Mouse (Mus musculus) retina, postnatal 1 day (tissue): ENCODE measurements around the gene Ldlr.

ENCODE experiments used
- DNase-seq: peaks from one replicate; pipeline ENCODE4 v3.0.0-alpha.2; 2012

Ldlr gene

DNA sequence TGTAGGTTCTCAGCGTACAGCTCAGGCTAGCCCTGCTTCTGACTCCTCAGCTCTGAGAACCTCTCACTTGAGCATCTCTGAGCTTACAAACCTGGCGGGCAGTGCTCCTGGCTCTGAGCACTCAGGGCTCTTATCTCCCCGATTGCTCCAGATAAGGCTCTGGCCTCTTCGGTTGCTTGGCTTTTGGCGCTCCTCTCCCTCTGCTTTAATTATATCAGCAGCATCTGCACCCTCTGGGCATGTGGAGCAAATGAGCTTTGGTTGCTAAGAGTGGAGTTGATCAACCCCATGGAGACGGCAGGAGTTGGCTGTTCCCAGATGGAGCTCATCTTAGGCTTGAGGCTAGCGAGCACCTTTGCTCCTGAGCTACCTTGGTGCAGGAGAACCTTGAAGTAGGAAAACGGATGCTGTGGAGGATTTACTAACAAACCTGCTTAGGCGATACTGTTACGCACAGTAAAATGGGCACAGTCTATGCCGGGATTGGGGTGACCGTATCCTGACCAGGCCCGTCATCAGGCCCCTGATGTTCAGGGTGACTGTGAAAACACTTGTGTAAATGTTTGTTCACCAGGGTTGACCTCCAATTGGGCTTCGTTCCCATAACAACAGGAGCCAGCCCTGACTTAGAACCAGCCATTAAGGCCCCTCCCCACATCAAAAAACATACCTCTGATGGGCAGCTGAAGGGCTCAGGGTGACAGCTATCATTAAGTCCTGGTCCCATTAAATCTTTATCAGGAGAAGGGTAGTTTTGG, 3.1 kb downstream of the Ldlr start:
- DNase-seq: peak; percentile 36

DNA sequence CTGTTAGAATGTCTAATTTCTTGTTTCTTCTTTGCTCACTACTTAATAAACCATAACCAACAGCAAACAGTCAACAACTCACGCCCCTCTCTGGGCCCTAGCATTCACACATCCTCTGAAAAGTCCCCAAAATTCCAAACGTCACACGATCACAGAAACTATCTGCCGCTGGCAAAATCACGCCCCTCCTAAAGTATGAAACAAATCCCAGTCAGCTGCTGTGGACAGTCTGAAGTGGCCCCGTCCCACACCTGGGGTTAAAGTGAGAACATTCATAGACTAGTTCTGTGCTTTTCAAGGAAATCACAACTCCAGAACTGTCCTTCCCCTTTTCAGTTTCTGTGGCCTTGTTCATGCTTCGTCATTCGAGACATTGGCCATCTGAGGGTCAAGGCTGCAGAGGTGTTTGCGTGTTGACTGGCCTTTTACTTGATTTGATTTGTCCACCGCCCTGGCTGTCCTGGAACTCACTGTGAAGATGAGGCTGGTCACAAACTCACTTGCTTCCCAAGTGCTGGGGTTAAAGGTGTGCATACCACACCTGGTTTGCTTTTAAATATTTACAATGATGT, 5.1 kb downstream of the Ldlr start:
- no peak for DNase-seq

DNA sequence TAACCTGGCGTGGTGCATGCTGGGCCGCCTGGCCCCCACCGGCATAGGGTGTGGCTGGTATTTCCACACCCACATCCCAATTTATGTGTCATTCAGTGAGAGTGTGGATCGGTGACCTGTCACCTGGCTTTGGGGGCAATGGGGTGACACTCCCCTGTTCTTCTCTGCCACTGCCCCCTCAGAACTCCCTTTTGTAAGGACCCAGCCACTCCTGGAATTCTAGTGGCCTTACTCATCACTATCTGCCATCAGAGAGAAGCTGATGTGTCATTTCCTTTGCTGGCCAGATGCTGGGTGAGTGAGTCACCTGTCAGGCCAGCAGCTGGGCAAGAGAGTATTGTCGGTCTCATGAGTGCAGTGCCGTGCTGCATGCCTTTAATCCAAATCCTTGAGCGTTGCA, 6.0 kb downstream of the Ldlr start:
- DNase-seq: no peak

DNA sequence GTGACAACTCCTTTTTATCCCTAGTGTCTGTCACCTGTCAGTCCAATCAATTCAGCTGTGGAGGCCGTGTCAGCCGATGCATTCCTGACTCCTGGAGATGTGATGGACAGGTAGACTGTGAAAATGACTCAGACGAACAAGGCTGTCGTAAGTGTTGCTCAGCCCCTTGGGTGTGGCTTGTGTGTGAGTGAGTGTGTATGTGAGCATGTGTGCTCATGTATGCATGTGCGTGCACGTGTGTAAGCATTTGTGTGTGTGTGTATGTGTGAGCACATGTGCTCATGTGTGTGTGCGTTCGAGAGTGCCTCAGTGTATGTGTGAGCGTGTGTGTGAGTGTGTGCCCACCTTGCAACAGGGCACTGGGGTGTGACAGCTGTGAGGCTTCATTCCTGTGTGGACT, 9.0 kb downstream of the Ldlr start:
- no peak for DNase-seq

GRCm38 (mm10) chr9:21733446-21733845, 10.2 kb downstream of the Ldlr start:
- DNase-seq: no peak

GRCm38 (mm10) chr9:21733989-21734388, 10.7 kb downstream of the Ldlr start:
- DNase-seq: no peak

- DNase-seq: no peak
Observed at GRCm38 (mm10) chr9:21735126-21735525, 11.8 kb downstream of the Ldlr start.

DNA sequence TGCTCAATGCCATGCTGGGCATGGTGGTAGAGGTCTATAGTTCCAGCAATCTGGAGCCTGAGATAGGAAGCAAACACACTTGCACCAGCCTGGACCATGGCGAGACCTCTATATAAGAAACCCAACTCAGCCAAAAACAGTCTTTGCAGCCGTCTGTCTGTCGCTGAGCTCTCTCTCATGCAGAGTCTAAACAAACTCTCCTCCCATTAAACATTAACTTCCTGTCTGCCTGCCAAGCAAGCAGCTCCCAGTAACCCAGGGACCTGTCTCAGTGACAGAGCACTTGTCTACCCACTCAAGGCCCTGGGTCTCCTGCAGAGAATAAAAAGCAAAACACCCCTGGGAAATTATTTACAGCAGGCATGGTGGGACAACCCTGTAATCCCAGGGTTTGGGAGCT, 13.3 kb downstream of the Ldlr start:
- DNase-seq: no peak

GRCm38 (mm10) chr9:21737188-21737587, 13.9 kb downstream of the Ldlr start:
- DNase-seq: no peak

GRCm38 (mm10) chr9:21738776-21739175, 15.5 kb downstream of the Ldlr start:
- no peak for DNase-seq

- no peak for DNase-seq
Observed at GRCm38 (mm10) chr9:21740427-21740826, 17.1 kb downstream of the Ldlr start.

DNA sequence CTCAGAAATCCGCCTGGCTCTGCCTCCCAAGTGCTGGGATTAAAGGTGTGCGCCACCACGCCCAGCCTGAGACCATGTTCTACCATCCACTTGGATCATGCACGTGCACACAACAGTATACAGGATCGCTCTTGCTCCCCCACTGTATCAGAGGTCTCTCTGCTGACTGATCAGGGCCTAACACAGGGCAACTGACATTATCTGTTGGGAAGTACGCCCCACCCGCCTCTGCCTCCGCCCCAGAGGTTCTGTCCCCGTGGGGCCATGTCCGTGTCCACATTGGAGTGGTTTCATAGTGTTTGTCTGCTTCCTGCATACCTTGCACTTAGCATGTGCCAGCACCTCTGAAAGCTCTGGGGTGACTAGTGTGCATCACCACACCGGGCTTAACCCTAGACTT, 18.2 kb downstream of the Ldlr start:
- no peak for DNase-seq

DNA sequence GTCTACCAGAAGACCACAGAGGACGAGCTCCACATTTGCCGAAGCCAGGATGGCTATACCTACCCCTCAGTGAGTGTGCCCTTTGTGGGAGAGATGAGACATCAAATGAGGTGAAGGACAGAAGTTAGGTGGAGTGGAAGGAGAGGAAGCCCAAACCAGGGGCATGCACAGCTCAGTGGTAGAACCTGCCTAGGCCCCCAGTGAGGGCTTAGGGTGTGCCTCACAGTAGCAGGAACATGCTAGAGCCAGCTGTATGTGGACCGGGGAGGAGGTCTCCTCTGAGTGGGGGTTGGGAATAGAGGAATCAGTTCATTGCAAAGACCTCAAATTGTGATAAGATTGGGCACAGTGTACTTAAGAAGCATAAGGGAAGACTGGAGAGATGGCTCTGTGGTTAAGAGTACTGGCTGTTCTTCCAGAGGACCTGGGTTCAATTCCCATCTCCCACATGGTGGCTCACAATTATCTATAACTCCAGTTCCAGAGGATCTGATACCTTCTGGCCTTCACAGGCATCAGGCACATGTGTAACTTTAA, 24.0 kb downstream of the Ldlr start:
- DNase-seq: no peak

- DNase-seq: no peak
Observed at GRCm38 (mm10) chr9:21748033-21748432, 24.8 kb downstream of the Ldlr start.

- DNase-seq: no peak
Observed at GRCm38 (mm10) chr9:21748491-21748890, 25.2 kb downstream of the Ldlr start.

DNA sequence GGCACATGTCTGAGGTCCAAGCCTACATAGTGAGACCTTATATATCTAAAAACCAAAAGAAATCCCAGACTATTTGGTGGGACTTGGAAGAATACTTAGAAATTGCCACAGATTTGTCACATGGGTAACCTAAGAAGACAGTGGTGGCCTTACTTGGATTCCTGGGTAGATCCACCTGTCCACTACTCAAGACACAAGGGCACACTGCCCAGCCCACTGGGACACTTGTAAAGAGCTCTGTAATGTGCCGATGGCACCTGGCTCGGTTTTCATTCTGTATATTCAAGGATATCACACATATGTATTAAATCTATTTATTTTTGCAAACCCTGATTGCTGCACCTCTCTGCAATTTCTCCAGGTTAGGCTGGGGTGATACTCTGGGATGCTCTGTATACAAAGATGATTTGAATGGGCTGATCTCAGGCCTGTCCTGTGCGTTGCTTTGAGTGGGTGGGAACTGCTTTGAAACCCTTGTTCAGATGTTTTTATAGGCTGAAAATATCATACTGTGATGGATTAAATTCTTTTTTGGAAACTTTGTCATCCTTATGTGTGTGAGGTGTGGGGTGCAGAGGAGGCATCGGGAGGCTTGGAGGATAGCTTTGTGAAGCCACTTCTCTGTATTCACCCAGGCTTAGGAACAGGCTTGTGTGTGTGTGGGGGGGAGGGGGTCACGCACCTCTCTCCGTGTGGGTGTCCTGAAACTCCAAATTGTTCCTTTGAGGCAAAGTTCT, 26.3 kb downstream of the Ldlr start:
- DNase-seq: no peak

DNA sequence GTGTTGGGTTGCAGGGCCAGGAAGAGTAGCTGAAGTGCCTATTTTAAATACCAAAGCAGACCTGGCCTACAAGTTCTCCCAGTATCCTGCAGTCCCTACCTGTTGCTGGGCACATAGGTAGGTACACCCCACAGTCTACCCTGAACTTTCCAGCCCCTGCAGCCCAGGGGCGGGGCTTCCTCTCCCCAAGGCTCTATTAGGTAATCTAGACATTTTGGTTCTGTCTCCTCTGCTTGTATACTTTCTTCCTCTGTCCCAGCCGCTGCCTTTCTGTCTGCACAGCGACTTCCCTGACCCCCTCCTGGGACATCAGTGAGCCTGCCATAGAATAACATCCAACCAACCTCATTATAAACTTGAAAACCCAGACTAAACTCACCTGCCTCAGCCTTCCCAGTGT, 27.1 kb downstream of the Ldlr start:
- DNase-seq: no peak

DNA sequence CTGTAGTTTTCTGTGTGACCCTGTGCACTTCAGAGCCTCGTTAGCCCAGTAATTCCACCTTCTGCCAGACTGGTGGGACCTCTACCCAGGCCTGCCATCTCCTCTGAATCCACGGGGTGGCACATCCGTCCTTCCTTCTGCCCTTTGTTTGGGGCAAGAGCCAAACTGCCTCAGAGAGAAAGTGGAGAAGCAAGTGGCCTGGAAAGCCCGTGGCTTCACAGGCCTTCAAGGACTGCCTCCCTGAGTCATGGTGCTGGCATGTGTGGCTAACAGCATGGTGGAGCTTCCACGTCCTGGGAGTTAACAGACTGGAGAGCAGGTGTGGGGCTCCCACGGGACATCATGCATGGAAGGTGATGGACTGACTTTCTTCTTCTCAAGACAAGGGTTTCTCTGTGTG, 28.1 kb downstream of the Ldlr start:
- DNase-seq: peak; percentile 40

DNA sequence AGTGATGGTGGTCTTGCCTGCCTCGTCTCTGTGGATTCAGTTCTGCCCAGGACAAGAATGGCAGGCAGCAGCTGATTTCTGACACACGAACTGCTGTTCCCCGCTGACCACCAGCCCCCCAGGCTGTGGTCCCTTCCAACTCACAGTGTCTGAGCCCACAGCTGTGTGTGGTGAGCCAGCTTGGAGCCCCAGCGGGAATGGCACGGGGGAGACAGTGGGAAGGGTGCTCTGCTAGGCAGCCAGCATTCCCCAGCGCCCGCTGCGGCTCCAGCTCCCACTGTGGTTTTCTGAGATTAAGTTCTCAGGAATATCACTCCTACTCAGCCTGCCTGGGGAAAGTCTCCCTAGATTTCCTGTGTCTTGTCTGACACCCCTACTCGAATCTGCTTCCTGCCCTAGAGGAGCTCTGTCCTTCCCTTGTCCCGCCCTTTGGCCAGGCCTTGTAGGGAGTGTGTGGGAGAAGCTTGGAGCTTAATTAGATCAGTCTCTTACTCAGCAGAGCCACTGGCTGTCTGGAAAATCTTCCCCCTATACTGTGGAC, 29.0 kb downstream of the Ldlr start:
- peak; percentile 16 for DNase-seq

- DNase-seq: no peak
Observed at GRCm38 (mm10) chr9:21754003-21754402, 30.7 kb downstream of the Ldlr start.

GRCm38 (mm10) chr9:21754516-21755321, 31.4 kb downstream of the Ldlr start:
- DNase-seq: no peak
